Mouse (Mus musculus): ENCODE measurements around the gene Epb41l3. TPM values are rescaled to one million over a fixed set of nuclear protein-coding genes. Genes with fewer than 3 reads are reported as not detected.

The Epb41l3 gene
- total and polyA plus RNA-seq, 3 experiments, result not detected

DNA sequence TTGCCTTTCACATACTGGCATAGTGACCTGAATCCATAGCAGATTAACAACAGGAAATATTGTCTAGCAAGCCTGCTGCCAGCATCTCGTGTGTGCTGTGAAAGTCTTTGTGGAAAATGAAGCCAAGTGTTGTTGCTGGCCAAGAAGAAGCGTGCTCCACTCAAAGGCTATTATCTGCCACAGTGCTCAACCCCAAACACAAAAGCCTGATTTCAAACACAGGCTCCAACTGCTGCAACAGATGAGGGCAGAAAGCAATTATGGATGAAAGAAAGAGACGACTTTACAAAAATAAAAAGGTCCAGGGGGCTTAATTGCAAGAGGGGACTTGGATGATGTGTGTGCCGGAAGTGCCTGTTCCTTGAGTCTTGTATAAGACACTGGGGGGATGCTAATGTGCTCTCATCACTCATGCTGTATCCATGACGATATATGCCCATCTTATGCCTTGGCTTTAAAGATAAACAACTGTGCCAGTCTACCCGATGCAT is 154.7 kb downstream of the Epb41l3 start:
- no peaks in the 10 kb centered on the region for H3K79me2 ChIP-seq (ENCODE audit: control insufficient read depth, insufficient read depth, low read length, poor library complexity)
- no peak overlapping the region for H3K9ac ChIP-seq (ENCODE audit: control insufficient read depth, low read depth, low read length, poor library complexity, severe bottlenecking)
- H3K4me1 ChIP-seq (ENCODE audit: control insufficient read depth in 1 of 2, insufficient read depth in 2 of 2, low read length in 2 of 2), result no peaks in the 10 kb centered on the region
- no peak overlapping the region for H3K27ac ChIP-seq (ENCODE audit: control insufficient read depth, low read depth, low read length)
- no peak overlapping the region for H3K4me3 ChIP-seq (ENCODE audit: control insufficient read depth in 1 of 2, insufficient read depth in 1 of 2, low read depth in 2 of 2, low read length in 2 of 2)
- no peak for DNase-seq (ENCODE audit: low read depth, low spot score)
- no peaks in the 10 kb centered on the region for H3K36me3 ChIP-seq (ENCODE audit: control insufficient read depth in 1 of 2, insufficient read depth in 2 of 2, low read length in 2 of 2)
- TF ChIP-seq POLR2AphosphoS5 (IDR thresholded peaks at IDR 0.05; ENCODE audit: borderline replicate concordance, low read depth, low read length) (no peak), TCF12 (IDR thresholded peaks at IDR 0.05; ENCODE audit: low read depth, low read length) (no peak), RCOR1 (IDR thresholded peaks at IDR 0.05; ENCODE audit: low read depth, low read length) (no peak), NELFE (IDR thresholded peaks at IDR 0.05; ENCODE audit: low read depth, low read length) (no peak), POLR2AphosphoS2 (IDR thresholded peaks at IDR 0.05; ENCODE audit: low read length) (no peak), ZMIZ1 (IDR thresholded peaks at IDR 0.05; ENCODE audit: low read depth, low read length) (no peak), UBTF (IDR thresholded peaks at IDR 0.05; ENCODE audit: borderline replicate concordance, insufficient read depth, low read depth, low read length) (no peak), MEF2A (IDR thresholded peaks at IDR 0.05; ENCODE audit: extremely low read depth, insufficient replicate concordance, low read depth, low read length, poor library complexity, severe bottlenecking) (no peak), ELF1 (IDR thresholded peaks at IDR 0.05; ENCODE audit: low read depth, low read length) (no peak)
- no peaks in the 10 kb centered on the region for H3K9me3 ChIP-seq (replicated peaks; ENCODE audit: insufficient read depth, low read length)
- H3K27me3 ChIP-seq (ENCODE audit: control insufficient read depth in 1 of 2, insufficient read depth in 2 of 2, low read length in 2 of 2), result no peaks in the 10 kb centered on the region

GRCm38 (mm10) chr17:69231360-69231759 is 155.9 kb downstream of the Epb41l3 start:
- Histone ChIP-seq H3K36me3 (ENCODE audit: control insufficient read depth in 1 of 2, insufficient read depth in 2 of 2, low read length in 2 of 2) (no peaks in the 10 kb centered on the region), H3K9ac (ENCODE audit: control insufficient read depth, low read depth, low read length, poor library complexity, severe bottlenecking) (no peak overlapping the region), H3K27me3 (ENCODE audit: control insufficient read depth in 1 of 2, insufficient read depth in 2 of 2, low read length in 2 of 2) (no peaks in the 10 kb centered on the region), H3K4me1 (ENCODE audit: control insufficient read depth in 1 of 2, insufficient read depth in 2 of 2, low read length in 2 of 2) (no peaks in the 10 kb centered on the region), H3K27ac (ENCODE audit: control insufficient read depth, low read depth, low read length) (no peak overlapping the region), H3K4me3 (ENCODE audit: control insufficient read depth in 1 of 2, insufficient read depth in 1 of 2, low read depth in 2 of 2, low read length in 2 of 2) (no peak overlapping the region), H3K79me2 (ENCODE audit: control insufficient read depth, insufficient read depth, low read length, poor library complexity) (no peaks in the 10 kb centered on the region), H3K9me3 (replicated peaks; ENCODE audit: insufficient read depth, low read length) (no peaks in the 10 kb centered on the region)
- no peak for TF ChIP-seq MEF2A (IDR thresholded peaks at IDR 0.05; ENCODE audit: extremely low read depth, insufficient replicate concordance, low read depth, low read length, poor library complexity, severe bottlenecking)
- TF ChIP-seq GABPA (IDR thresholded peaks at IDR 0.05; ENCODE audit: low read depth, low read length), result no peak
- no peak for TF ChIP-seq SMC3 (IDR thresholded peaks at IDR 0.05; ENCODE audit: low read depth, low read length)
- no peak for TF ChIP-seq MAFK (IDR thresholded peaks at IDR 0.05; ENCODE audit: borderline replicate concordance, low read depth, low read length)
- no peak for TF ChIP-seq USF2 (IDR thresholded peaks at IDR 0.05; ENCODE audit: borderline replicate concordance in 1 of 2, insufficient read depth in 1 of 2, low read depth in 1 of 2, low read length in 2 of 2)
- no peak for TF ChIP-seq ZMIZ1 (IDR thresholded peaks at IDR 0.05; ENCODE audit: low read depth, low read length)
- TF ChIP-seq POLR2AphosphoS2 (IDR thresholded peaks at IDR 0.05; ENCODE audit: low read length), result no peak
- no peak for TF ChIP-seq ELF1 (IDR thresholded peaks at IDR 0.05; ENCODE audit: low read depth, low read length)
- no peak for TF ChIP-seq EP300 (IDR thresholded peaks at IDR 0.05; ENCODE audit: low read depth in 1 of 2, low read length in 2 of 2)
- TF ChIP-seq ETS1 (IDR thresholded peaks at IDR 0.05; ENCODE audit: low read depth, low read length), result no peak
- DNase-seq (ENCODE audit: low read depth, low spot score), result no peak

Measured in MEL (cell line).